Mouse (Mus musculus): ENCODE results near the gene Lmod3.

Gene Lmod3

DNA sequence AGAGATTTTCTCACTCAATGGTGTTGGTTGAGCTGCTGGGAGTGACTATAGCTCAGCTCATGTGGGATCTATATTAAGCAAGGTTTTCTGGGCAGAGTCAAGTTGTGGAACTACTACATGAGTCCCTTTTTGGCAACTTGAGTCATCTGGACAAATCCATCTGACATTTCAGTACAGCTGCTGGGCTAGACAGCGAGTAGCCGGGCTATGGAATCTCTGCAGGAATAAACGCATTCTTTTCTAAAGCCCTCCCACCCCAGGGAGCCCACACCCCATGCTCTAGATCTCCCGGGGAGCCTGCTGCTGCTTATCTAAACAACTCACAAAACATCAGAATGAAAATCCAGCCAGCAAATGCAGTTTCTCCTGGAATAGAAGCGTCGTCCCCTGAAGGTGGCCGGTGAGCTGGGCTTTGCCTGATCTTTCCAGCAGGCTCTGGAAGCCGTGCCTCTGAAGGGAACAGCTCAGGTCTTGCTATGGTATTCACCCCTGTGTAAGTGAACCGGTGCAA is at the start of gene Lmod3:
Gene Lmod3, minus strand, starts transcription at position 49 of the 511 bp plus-strand sequence.
- peak; percentile 32 for DNase-seq (ENCODE audit: low read depth, low spot score)

DNA sequence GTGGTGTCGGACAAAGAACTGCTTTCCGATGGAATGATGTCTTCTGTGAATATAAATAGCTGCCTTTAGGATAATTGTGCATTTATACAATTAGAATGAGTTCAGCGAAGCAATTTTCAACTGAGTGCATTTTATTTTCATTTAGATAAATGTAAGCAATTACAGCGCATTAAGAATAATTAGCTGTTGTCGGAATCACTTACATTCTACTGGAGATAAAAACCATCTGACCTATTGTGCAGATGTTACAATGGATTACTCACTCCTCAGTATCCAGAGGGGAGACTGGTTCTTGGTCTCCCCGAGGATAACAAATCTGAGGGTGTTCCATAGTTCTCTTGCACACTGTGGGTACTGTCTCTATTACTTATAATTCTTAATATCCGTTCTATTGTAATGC is 49.7 kb upstream of the Lmod3 start:
- no peak for DNase-seq (ENCODE audit: low read depth, low spot score)

DNA sequence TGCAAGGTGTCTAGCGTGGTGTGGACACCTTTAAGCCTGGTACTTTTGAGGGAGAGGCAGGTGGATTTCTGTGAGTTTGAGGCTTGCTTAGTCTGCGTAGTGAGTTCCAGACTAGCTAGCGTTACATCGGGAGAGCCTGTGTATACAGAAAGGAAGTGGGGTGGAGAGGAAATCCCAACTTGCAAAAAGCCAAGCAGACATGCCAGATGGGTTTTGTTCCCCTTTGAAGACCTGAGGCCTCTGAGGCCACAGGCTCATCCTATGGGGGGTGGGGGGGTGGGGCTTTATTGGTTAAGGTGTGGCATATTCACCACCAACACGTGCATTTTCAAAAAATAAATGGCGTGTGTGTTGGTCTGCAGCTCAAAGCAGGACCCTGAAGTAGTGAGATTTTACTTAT is 48.1 kb upstream of the Lmod3 start:
- DNase-seq (ENCODE audit: low read depth, low spot score), result no peak

DNA sequence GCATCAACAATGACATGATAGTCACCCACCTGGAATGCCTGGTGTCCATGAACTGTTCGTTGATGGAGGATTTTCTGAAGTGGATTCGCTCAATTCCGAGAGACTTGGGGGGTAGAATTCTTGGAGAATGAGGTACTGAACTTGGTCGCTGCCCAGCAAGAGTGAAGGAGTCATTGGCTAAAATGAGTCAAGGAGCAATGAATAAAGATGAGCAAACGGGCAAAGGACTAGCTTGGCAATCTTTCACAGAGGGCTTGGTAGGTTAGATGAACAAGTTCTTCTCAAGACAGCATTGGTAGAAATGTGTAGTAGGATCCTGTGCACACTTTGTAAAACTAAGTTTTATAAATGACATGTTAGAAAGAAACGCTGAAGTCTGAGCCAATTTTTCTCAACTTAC is 47.6 kb upstream of the Lmod3 start:
- DNase-seq (ENCODE audit: low read depth, low spot score), result no peak

DNA sequence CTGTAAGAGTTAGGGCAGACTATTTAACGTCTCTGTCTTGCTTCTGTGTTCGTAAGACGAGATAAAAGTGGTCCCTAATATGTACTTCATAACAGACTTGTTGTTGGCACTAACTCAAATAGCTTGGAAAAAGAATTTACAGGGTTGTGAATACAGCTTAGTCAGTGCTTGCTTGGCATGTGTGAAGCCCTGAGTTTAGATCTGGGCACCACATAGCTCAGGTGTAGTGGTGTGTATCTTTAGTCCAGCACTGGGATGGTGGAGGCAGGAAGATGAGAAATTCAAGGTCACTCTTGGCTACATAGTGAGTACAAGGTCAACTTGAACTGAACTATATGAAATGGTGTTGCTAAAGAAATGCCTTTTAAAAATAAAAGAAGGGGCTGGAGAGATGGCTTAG is 44.6 kb upstream of the Lmod3 start:
- DNase-seq (ENCODE audit: low read depth, low spot score), result no peak

DNA sequence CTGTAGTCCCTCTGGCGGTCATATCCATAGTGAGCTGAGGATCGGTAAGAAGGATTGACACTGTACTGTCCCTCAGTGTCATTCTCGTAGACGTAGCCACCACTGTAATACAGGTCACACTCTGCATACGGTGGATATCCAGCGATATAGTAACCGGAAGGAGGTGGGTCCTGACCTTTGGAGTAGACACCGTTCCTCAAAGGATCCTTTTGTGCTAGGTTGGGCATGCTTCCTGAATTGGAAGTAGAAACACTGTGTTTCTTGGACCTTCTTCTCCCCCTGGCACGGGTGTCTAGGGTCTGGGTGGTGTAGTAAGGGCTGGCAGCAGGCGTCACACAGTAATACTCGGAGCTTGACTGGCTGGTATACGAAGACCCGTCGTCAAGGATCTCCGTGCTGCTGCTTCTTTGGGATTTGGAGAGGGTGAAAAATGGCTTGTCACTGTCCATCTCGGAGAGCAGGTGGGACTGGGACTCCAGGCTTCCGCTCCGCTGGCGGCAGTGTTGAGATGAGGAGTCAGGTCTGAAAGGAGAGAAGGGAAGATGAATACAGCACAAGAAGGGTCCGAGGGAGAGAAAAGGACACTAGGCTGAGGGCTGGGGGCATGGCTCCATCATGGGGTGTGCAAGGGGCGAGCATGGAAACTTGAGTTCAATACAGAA is 43.4 kb upstream of the Lmod3 start:
- no peak for DNase-seq (ENCODE audit: low read depth, low spot score)

DNA sequence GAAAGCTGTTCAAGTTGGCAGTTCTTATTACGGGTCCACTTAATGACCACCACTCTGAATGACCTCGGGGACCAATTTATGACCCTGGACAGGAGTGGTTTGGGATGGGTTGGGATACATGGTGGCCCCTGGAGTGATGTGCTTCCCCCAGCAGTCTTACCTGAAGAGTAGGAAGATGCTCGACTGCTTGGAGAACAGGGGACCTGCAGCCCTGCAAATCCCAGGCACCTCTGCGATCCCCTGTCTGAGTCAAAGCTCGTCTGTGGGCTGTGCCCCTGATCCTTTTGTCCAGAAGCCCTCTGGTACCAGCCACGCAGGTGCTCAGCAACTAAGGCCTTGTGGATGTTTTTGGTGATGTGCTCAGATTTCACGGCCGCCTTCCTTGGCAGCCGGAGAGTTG is 42.9 kb upstream of the Lmod3 start:
- DNase-seq (ENCODE audit: low read depth, low spot score), result no peak

DNA sequence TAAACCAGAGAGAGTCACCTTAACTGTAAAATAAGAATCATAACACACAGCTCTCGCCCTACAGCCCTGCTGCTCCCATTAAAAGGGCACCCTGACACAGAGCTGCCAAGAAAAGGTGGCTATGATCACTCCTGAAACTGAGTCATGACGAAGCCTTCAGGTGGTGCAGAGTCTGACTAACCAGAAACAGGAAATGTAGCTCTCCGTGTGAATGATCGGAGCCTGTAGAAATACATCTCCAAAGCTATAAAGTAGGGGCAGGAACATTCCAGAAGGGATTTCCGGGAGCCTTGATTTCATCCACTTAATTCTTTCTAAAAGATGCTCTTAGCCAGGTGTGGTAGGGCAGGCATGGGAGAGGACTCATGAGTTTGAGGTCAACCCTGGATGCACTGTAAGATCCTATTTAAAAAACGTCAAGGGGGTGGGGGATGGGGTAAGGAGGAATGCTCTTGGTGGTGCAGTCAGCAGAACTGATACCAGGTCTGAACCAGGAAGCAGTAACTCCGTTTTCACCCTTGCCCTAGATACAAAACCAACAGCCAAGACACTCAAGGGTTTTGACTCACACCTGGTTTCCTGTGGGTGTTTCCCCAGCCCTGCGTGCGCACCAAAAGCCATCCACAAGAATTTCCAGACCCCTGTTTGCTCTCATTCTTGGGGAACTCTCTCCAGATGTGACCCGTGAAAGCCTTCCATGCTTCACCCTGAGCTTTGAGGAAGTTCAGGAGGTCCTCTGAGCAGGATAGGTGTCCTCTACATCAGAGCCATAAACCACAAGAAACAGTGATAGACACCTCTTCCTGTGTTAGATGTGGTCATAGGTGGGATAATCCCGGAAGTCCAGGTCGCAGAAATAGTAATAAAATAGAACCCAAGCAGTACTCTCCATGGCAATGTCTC is 41.4 kb upstream of the Lmod3 start:
- DNase-seq (ENCODE audit: low read depth, low spot score), result no peak

DNA sequence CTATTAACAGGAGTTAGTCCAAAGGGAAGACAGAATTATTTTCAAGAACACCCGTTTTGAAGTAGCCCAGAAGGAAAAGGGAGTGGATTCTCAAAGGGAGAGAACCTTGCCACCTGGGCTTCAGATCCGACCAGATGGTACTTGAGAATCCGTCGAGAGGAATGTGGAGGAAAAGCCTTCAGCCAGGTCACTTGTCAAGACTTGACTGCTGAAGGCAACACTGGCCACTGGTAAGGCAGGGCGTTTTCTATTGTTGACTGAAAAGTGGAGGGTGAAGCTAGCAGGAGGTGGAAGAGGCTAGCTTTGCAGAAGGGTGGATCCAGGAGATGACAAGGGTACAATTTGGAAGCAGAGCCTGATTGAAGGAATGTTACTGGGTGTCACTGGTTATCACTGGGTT is 40.3 kb upstream of the Lmod3 start:
- no peak for DNase-seq (ENCODE audit: low read depth, low spot score)

DNA sequence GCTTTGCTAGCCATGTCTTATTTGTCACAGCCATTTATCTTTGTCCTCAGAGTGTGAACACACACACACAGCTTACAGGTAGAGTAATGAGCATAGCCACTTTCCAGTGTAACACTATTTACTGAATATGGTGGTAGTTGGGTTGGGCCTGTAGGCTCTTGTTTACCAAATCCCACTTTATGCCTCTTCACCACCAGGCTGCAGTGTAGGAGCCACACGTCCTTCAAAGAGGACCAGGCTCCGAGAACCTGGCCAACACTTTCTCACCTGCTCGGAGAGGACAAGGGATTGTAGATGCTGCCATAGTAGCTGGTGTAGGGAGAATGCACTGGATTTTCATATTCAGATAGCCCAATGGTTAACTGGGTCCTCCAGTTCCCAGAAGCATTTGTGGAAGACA is 39.5 kb upstream of the Lmod3 start:
- DNase-seq (ENCODE audit: low read depth, low spot score), result no peak

DNA sequence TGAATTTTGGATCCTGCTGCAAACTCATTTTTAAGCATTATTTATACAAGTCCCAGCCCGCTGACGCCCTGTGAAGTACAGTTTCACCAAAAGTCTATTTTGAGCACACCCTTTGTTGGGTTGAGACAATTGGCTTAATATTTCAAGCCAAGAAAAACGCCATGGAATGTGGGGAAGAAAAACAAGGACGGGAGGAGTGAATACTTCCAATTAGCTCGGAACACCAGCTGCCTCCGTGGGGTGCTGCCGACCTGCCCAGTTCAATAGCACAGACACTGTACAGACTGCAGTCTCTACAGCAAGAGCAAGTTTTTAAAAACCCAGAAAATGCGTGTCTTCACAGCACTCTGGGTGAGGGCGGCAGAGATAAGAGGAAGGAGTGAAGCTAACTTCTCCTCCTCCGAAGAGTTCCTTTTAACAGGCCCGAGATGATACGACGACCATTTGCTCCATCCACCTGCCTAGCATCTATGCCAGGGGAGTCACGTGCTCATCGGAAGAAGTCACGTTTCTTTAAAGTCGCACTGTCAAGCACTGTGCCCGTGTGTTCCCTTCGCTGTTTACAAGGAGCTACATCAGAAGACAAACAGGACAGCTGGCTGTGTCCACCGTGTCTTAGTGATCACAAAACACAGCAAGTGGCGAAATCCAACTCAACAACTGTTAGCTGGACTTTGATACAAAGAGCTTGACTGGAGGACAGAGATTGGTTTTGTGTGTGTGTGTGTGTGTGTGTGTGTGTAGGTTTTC is 38.8 kb upstream of the Lmod3 start:
- DNase-seq (ENCODE audit: low read depth, low spot score), result no peak

DNA sequence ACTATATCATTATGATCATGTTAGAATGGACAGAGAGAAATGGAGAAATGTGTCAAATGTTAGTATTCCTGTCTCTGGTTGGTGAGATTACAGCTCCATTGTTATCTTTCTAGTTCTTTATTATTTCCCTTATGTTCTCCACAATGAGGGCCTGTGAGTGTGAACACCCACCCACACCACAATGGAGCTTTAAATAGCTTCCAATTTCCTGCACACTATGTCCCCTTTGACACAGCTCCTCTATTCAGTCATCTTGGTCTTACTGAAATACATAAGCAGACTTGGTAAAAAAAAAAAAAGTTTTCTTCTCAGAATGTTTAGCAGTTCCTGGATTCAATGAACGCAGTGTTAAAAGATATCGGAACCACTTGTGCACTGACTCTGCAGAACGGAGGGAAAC is 38.1 kb upstream of the Lmod3 start:
- no peak for DNase-seq (ENCODE audit: low read depth, low spot score)

DNA sequence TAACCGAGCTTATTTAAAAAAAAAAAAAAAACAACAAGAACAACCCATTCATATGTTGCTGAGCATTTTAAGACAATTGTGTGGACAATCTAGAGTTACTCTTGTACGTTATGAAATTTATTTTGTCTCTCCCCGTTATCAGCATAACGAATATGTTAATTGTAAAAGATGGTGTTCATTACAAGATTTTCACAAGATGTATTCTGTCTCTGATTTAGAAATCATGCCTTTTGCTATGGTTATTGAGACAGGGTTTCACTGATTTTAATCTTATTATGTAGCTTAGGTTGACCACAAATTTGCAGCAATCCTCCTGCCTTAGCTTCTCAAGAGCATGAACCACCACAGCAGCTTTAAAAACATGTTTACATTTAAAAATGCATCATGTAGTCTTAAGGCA is 37.3 kb upstream of the Lmod3 start:
- no peak for DNase-seq (ENCODE audit: low read depth, low spot score)

DNA sequence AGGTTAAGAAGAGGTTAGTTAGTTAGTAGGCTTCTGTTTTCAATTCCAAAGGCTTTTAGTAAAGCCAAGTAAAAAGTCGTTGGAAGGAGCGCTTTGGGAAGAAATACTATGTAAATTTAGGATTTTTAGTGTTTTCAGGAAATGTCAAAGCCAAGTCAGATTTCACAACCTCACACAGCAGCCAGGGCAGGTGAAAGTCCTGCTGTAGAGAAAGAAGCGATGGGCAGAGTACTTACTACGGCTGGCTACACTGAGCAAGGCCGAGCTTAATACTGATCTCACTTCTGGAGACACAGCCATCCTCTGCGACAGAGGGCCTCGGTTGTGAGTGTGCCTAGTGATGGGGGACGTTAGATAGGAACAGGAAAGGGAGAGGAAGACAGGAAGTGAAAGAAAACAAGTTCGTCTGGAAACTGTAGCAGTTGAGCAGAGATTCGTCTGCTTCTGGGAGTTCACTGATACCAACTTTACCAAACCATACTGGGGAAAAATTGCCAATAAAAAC is 36.8 kb upstream of the Lmod3 start:
- DNase-seq (ENCODE audit: low read depth, low spot score), result no peak

DNA sequence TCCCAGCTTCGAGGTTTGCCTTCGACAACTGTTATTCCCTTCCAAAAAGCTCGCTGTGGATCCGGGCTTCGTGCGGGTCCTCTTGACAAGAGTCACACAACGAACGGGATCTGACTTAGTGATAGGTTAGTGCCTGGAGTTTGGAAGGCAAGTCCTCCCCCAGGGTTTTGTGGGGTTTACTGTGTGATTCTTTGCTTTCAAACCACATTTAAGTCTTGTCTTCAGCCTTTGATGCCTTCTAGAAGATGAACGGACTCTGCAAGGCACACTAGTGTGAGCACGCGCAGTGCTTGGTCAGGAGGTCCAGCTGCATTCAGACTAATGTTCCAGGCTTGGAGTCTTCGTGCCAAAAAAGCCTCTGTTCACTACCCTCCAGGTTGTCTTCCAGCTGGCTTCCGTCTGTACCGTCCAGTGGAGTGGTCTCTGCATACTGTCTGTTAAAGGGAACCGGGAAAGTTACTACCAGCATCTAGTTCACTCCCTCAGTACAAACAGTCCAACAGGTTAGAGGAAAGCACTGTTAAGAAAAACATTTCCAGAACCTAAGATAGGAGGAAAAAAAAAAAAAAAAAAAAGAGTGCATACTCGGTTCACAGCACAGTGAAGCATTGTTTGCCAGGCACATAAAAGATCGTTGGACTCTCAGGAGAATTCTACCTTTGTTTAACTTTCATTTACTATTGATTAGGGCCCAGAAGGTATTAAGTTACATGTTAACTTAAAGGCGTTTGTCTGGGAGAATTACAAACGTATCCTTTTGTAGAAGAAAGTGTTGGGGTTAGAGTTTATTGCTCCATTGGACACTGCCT is 35.7 kb upstream of the Lmod3 start:
- DNase-seq (ENCODE audit: low read depth, low spot score), result no peak

DNA sequence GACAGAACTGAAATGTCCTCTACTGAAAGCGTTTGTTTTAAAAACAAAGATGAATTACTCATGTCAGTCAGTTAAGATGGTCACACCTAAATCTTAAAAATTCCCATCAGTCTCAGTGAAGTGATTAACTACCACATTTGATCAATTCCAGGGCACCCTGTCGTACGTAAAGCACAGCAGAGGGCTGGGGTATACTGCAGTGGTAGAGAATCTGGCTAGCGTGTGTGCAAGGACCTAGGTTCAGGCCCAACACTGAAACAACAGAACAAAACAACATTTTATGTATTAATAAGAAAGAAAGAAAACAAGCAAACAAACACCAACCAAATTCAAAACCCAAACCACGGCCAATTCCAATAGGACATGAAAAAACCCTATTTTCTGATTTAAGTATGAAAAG is 33.8 kb upstream of the Lmod3 start:
- DNase-seq (ENCODE audit: low read depth, low spot score), result no peak

DNA sequence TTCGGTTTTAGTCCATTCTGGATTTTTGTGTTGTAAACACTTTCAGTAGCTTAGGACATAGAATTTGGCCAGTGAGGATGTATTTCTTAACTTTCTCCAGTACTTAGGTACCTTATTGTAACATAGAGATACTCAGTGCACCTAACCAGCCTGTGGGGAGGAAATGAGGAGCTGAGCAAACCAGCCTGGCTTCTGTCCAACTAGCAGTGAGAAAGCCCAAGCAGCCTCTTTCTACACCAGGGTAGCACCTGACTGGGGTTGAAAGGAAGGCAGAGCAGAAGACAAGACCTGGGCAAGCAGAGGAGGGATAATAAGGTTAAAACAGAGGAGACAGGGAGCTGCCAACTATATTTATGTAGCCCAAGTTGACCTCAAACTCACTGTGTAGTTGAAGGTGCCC is 31.1 kb upstream of the Lmod3 start:
- DNase-seq (ENCODE audit: low read depth, low spot score), result no peak

DNA sequence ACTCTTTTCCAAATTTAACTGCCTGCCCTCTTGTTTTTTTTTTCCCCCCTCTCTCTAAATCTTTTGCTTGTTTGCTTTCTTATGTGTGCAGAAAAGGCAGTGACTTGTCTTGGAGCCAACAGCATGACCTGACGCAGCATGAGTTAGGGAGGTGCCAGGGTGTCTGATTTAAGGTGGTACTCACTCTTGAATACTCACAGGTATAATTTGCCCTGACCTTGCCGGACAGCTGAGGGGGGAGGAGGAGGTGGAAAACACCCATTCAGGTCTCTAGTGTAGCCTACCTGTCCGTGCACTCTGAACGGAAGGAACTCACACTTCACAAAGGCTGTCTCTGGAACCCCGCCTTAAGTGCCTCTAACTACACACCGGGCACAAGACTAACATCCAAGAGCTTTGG is 26.3 kb upstream of the Lmod3 start:
- peak; percentile 46 for DNase-seq (ENCODE audit: low read depth, low spot score)

DNA sequence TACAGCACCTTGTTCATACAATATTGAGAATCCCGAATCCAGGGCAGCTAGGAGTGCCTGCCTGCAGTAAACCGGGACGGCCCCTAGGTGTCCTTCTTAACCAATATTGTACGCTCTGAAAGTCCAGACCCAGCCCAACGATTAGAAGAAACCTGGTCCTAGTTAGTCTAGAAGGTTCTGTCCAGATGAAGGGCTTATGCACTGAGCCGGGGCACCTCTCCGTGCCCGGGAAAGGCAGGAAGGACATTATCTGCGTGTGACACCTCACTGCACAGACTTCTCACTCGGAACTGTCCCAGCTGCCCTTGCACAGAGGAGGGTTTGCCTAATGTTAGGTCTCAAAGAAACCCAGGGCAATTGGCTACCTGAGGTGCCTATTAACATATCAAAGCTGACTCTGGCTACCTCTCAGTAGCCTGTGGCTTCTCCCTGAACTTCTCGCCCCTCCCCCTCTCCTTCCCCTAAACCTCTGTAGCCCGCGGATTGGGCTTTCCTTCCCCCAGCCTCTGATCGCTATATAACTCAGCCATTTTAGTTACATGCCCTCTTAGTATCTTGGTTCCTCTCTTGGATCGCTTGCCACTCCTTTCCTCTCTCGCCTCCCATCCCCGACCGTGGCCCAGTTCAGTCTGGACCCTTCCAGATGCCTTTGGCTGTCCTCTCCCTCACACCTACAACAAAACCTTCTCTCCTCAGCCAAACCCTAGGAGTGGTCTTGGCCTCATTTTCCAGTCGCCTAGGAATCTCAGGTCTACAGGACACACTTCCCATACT is 25.6 kb upstream of the Lmod3 start:
- DNase-seq (ENCODE audit: low read depth, low spot score), result peak; percentile 97

DNA sequence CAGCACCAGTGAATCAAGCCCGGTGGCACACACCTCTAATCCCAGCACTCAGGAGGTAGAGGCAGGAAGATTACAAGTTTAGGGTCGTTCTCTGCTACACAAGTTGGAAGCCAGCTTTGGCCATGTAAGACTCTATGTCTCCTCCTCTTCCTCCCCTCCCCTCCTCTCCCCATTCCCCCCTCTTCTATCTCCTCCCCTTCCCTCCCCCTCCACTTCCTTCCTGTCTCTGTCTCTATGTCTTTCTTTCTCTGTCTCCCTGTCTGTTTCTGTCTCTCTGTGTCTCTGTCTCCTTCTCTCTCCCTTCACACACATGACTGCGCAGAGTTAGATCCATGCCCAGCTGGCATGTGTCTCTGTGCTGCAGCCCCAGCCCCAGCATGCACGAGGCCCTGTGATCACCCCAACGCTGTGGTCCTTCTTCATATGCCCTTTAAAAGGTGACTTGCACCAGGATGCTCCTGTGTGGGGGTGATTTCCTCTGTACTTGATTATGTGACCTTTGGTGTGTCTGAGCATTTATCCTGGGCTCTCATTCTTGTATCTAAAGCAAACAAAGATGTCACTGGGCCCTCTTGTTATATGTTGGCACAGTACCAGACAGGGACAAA is 24.4 kb upstream of the Lmod3 start:
- no peak for DNase-seq (ENCODE audit: low read depth, low spot score)

Data from ZHBTc4 (cell line).